Mouse (Mus musculus) small intestine, adult 2 months (tissue): ENCODE measurements around the gene Sorcs2. TPM values are rescaled to one million over a fixed set of nuclear protein-coding genes. Genes with fewer than 3 reads are reported as not detected.

Experiments
- H3K27ac ChIP-seq: fragments of 200-500 bp; 2 replicates; pipeline ENCODE4 v1.5.1; 2012; ENCODE audit warnings: low read depth, low read length, control low read depth, inconsistent platforms; ENCODE audit not compliant: insufficient read depth
- H3K27me3 ChIP-seq: fragments of 200-500 bp; 2 replicates; pipeline ENCODE4 v1.6.1; 2012; ENCODE audit warnings: mild to moderate bottlenecking, moderate library complexity, low read length, inconsistent platforms; ENCODE audit not compliant: control insufficient read depth, insufficient read depth
- H3K36me3 ChIP-seq: fragments of 200-500 bp; 2 replicates; pipeline ENCODE4 v1.6.1; 2012; ENCODE audit warnings: mild to moderate bottlenecking, low read length, control low read depth, inconsistent platforms; ENCODE audit not compliant: control insufficient read depth, insufficient read depth
- H3K4me1 ChIP-seq: fragments of 200-500 bp; 2 replicates; pipeline ENCODE4 v1.6.1; 2012; ENCODE audit warnings: low read length, inconsistent platforms, mixed read lengths; ENCODE audit not compliant: control insufficient read depth, insufficient read depth, insufficient read length
- H3K4me3 ChIP-seq: fragments of 200-500 bp; 2 replicates; pipeline ENCODE4 v1.5.1; 2012; ENCODE audit warnings: low read depth, mild to moderate bottlenecking, control low read depth, inconsistent platforms, low read length, moderate library complexity
- CTCF ChIP-seq: fragments of 200-500 bp; IDR thresholded peaks from 2 replicates; pipeline ENCODE4 v1.5.1; 2012; ENCODE audit warnings: low read depth, mild to moderate bottlenecking, control low read depth, inconsistent platforms, low read length, moderate library complexity, mixed read lengths; ENCODE audit not compliant: insufficient replicate concordance, insufficient read length; ENCODE audit errors: extremely low read depth
- POLR2A ChIP-seq: fragments of 200-500 bp; IDR thresholded peaks from 2 replicates; pipeline ENCODE4 v1.6.1; 2012; ENCODE audit warnings: low read depth, mild to moderate bottlenecking, control low read depth, inconsistent platforms, low read length, moderate library complexity
- WGBS: fragments of 180-500 bp; shearing (Covaris S2); methylation state at CpG from one replicate; pipeline ENCODE4 v1.1.7; 2018; 5-methylcytosine and 5-hydroxymethylcytosine counted together
- polyA plus RNA-seq: library from polyadenylated mRNA; depleted of rRNA; stranded (reverse); fragments of >200 nt; gene quantifications from 2 replicates; pipeline ENCODE4 v1.2.3, GENCODE M21; 2012

The Sorcs2 gene
- polyA plus RNA-seq, 1 experiment, result 5.9 TPM

DNA sequence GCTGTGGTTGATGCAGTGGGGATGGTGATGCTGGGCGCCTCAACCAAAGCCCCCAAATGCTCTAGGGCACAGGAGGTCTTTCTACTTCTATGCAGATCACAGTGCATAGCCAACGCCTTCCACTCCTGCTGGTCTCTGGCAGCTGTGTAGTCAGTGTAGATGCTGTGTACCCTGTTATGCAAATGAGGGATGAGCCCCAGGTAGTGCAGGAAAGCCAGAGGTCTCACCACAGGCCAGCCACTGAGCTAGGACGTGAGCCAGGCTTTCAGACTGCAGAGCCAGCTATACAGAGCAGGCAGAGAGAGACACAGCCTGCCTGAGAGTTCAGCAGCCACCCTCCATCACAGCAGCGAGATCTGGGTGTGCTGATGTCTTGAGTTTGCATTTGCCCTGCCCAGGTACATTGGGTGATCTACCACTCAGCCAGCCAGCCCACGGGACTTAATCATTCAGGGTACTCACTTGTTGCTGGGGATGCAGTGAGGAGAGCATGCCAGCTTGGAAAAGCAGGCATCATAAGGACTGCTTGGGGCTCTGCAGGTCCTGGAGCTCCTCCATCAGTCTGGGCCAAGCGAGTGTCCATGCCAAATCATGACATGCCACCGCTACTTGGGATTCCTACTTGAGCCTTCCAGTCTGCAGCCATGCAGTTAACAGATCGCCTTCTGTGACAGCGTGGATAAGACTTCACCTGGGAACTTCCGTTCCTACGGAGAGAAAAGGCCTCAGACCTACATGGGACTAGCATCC, 407.8 kb downstream of the Sorcs2 start:
- TF ChIP-seq POLR2A (no peak), CTCF (no peak)
- Histone ChIP-seq H3K4me1 (no peaks in the 10 kb centered on the region), H3K36me3 (peaks cover 2% of the 10 kb centered on the region; the same call in 1 of the 2 replicates), H3K27ac (no peak overlapping the region), H3K27me3 (no peaks in the 10 kb centered on the region), H3K4me3 (no peak overlapping the region)
- 86% methylated on average over 11 of the region's 11 CpGs for WGBS

DNA sequence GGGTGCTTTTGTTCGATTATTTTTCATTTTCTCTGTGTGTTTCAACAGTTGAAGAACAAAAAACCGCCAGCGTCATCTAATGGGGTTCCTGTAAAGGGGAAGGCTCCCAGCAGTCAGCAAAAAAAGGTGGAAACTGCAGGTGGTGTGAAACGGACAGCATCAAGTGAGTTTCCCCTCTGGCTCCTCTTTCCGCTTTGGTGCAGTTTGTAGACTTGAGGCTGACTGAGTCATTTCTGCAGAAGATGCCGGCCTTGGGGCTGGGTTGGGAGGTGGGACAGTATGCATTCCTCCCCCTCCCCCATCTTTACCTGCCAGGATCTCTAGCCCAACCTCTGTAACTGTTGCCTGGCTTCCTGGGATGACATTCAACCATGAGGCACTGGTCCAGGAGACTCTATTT, 408.4 kb downstream of the Sorcs2 start:
- Histone ChIP-seq H3K27ac (no peak overlapping the region), H3K4me1 (no peaks in the 10 kb centered on the region), H3K27me3 (no peaks in the 10 kb centered on the region), H3K36me3 (peaks cover 2% of the 10 kb centered on the region; the same call in 1 of the 2 replicates), H3K4me3 (no peak overlapping the region)
- no peak for TF ChIP-seq CTCF
- no peak for TF ChIP-seq POLR2A
- 82% methylated on average over 6 of the region's 6 CpGs for WGBS

DNA sequence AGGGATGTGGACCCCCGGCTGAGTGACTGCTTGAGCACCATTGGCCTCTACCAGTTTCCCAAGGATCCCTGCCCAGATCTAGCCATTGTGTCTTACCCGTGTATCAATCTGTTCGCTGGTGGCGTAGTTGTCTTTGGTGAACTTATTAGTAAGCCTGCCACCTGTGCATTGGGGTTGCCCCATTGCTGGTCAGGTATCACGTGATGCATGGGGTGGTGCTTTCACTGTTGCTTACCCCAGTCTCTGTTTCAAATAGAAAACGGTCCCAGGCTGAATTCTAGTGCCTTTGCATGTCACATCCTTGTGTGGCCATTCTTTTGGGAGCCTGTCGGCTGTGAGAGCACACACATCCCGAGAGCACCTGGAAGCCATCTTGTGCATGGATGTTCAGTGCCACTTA, 409.9 kb downstream of the Sorcs2 start:
- Histone ChIP-seq H3K27ac (no peak overlapping the region), H3K36me3 (peaks cover 2% of the 10 kb centered on the region; the same call in 1 of the 2 replicates), H3K4me3 (no peak overlapping the region), H3K27me3 (no peaks in the 10 kb centered on the region), H3K4me1 (no peaks in the 10 kb centered on the region)
- TF ChIP-seq POLR2A (no peak), CTCF (no peak)
- 94% methylated on average over 8 of the region's 8 CpGs for WGBS

DNA sequence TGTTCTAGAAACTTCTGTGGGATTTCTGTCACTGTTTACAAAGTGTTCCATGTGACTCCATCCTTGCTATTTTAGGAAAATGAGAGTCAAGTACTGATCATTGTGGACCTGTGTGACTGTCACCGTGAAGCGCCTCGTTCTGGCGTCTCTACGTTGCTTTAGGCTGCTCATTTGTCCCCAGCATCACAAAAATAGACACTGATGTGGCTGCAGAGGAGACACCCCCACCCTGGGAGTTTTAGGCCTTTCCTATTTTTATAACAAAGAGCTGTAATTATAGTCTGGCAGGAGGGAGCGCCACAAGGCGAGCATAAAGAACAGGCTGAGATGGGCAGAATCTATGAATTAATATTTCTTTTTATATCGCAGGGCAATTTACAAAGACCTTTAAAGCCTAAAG, 412.3 kb downstream of the Sorcs2 start:
- 90% methylated on average over 8 of the region's 8 CpGs for WGBS
- TF ChIP-seq POLR2A, result no peak
- no peak for TF ChIP-seq CTCF
- Histone ChIP-seq H3K27ac (no peak overlapping the region), H3K4me3 (no peak overlapping the region), H3K36me3 (peaks cover 2% of the 10 kb centered on the region; the same call in 1 of the 2 replicates), H3K4me1 (0 out of 2 replicates have a peak, but pooled peaks cover 1% of the 10 kb centered on the region), H3K27me3 (no peaks in the 10 kb centered on the region)

DNA sequence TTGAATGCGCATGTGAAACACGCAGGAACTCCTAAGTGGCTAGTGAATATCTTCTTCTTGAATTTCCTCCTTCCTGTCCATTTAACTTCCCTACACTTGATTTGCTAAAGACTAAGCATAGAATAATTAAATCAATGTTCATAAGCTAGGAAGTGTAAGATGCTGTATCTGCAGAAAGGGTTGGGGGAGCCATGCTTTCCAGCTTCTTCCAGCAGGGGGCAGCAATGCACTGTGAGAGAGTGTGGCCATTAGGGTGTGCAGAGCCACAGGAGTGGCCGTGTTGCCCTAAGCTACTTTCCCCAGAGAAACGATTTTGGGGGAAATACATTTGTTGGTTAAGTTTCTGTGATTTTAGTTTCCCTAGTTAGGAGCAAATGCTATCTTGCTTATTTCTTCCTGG, 416.0 kb downstream of the Sorcs2 start:
- Histone ChIP-seq H3K4me3 (no peak overlapping the region), H3K27me3 (no peaks in the 10 kb centered on the region), H3K4me1 (0 out of 2 replicates have a peak, but pooled peaks cover 1% of the 10 kb centered on the region), H3K36me3 (no peaks in the 10 kb centered on the region), H3K27ac (no peak overlapping the region)
- TF ChIP-seq CTCF (peak; percentile 81; the same call in 1 of the 2 replicates), POLR2A (no peak)
- WGBS, result 46% methylated on average over 4 of the region's 4 CpGs

DNA sequence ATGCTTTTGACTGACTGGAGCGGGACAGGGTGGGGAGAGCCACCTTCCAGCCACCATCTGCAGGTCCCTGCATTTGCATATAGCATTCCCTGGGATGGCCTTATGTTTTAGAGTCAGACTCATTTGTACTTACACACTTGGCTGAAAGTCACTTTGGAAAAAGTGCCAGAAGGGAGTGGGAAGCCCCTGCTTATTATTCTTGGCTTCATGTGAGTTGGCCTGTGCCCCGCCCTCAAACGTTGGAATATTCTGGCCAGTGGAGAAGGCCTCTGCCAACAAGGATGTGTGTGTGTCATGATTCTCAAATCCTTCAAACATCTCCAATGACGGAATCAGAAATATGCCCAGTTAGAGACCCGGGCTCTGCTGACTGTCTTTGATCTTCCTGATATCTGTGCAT, 416.6 kb downstream of the Sorcs2 start:
- WGBS, result 71% methylated on average over 5 of the region's 5 CpGs
- no peaks in the 10 kb centered on the region for H3K27me3 ChIP-seq
- TF ChIP-seq POLR2A, result no peak
- TF ChIP-seq CTCF, result no peak

DNA sequence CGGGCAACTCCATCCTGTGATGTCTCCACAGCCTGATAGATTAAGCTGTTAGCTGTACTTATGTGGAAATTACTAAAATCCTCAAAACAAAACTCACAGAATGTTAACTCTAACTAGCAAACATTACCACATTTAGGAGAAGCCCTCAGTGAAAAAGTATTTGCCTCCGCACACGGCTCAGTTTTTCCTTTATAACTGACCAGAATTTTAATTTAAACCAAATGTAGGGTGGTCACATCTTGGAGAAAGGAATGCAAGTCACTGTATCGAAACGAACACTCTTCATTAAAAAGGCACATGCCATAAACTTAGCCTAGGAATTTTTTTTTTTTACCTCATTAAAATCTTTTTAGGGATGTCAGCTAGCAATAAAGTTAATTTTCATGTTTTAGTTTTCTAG, 417.4 kb downstream of the Sorcs2 start:
- no peaks in the 10 kb centered on the region for H3K36me3 ChIP-seq
- H3K27me3 ChIP-seq, result no peaks in the 10 kb centered on the region
- no peak overlapping the region for H3K27ac ChIP-seq
- H3K4me1 ChIP-seq, result 0 out of 2 replicates have a peak, but pooled peaks cover 1% of the 10 kb centered on the region
- no peak for TF ChIP-seq CTCF
- no peak for TF ChIP-seq POLR2A
- H3K4me3 ChIP-seq, result no peak overlapping the region
- WGBS, result 70% methylated on average over 5 of the region's 5 CpGs

More for the DNA sequence above, 416.6 kb downstream of the Sorcs2 start:
- Histone ChIP-seq H3K27ac (no peak overlapping the region), H3K4me3 (no peak overlapping the region), H3K36me3 (no peaks in the 10 kb centered on the region), H3K4me1 (0 out of 2 replicates have a peak, but pooled peaks cover 1% of the 10 kb centered on the region)
